Mouse (Mus musculus) spleen, postnatal 0 days (tissue): ENCODE results near the gene Dcbld1. TPM values are rescaled to one million over a fixed set of nuclear protein-coding genes. Genes with fewer than 3 reads are reported as not detected.

Experiments
- polyA plus RNA-seq: library from polyadenylated mRNA; unstranded; fragments of >200 nt; fragmentation: Nextera tagmentation; extraction: Ambion mirVana; gene quantifications from 2 replicates; pipeline ENCODE4 v1.2.1, GENCODE M21; 2015

The Dcbld1 gene
- 2.8 and 3.1 TPM in 2 replicates for polyA plus RNA-seq

DNA sequence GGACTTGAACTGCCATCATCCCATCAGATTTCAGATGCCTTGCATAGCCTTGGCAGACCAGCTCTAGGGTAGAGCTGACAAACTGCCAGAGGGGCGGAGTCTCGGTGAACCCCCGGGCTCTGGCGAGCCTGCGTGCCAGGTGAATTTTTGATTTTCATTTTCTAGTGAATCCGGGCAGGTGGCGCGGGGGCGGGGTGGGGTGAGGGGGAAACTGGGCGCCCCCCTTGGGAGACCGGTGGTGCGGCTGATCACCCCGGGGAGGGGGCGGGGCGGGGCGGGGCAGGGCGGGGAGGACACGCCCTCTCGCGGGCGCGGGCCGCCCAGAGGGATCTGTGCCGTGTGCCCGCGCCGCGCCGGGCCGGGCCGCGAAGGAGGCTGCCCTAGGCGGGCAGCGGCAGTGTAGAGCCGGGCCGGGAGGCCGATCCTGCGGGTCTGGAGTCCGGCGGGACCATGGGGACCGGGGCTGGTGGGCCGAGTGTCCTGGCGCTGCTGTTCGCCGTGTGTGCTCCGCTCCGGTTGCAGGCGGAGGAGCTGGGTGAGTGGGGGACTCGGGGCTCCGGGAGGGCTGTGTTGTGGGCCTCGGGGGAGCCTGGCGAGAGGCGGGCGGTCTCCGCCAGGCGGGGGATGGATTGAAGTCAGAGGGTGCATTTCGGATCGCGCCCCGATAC lies at the start of gene Dcbld1:
TSS of gene Dcbld1 (plus strand) at position 319 of the 668 bp plus-strand sequence.

DNA sequence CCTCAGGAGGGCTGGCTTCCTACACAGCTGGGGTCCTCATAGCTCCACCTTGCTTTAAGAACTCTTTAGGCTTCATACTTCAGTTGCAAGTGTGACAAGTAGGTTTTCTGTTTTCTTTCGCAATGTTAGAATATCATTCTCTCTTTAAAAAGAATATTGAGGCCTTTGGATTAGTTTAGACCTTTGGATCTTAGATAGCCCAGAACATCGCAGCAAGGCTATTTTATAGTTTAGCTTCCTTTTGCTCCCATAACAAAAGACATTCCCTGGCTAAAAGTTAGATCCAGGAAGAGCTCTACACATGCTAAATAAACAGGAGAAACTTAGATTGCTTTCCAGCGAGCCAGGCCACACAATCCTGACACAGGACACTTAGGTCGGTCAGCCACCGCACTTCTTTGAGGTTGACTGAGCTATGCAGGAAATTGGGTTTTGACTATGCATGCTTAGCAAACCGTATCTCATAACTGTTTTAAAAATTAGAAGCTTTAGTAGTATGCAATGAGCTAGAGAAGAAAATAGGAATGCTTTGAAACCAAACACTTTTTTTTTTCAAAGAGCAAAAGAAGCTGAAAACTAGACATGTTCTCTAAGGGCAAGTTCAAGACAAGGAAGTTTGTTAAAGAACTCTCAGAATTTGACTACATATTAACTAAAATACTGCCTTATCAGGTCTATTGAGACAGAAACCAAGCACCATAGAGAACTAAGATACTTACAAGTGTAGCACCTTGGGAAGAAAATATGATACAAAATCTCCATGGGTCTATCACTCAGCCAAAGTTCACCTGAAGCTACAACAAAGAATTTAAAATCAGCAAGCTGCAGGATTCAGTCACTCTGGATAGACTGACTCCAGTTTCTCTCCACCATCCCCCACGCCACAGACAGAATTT lies 38.2 kb upstream of the Dcbld1 start, which contains the start of gene Ros1:
TSS of gene Ros1 (minus strand) at position 288 of the 896 bp plus-strand sequence.

DNA sequence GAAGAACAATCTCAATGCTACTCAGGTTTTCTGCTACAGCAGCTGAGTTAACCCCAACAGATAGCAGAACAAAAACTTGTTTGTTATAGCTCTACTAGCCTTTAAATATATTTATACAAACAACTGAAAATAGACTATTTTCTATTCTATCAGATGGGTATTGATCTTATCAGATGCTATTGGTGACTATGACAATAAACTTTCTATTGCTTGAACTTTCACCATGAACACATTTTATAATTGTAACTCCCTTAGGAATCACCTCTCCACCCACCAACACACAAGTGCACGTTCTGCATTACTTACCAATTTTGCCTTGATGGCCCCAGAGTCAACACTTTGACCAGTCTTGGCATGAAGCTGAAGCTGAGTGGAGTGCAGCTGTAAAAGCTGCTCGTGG lies 125.0 kb downstream of the Dcbld1 start, which contains the start of gene Gm26741:
TSS of gene Gm26741 (plus strand) at position 301 of the 400 bp plus-strand sequence.

Other genes with a start within 250 kb of the Dcbld1 start
- not detected in 2 replicates for gene Vgll2, start 211.1 kb upstream of the Dcbld1 start, polyA plus RNA-seq
- gene Ros1, start 38.4 kb upstream of the Dcbld1 start, polyA plus RNA-seq: not detected in 2 replicates
- gene Gm26741, start 125.1 kb downstream of the Dcbld1 start, polyA plus RNA-seq: not detected in 2 replicates
- gene Gopc, start 148.5 kb downstream of the Dcbld1 start, polyA plus RNA-seq: 5.0 and 7.5 TPM in 2 replicates
- not detected in 2 replicates for gene Nepn, start 155.4 kb downstream of the Dcbld1 start, polyA plus RNA-seq
- gene Nus1, start 183.9 kb downstream of the Dcbld1 start, polyA plus RNA-seq: 8.5 TPM in 2 replicates